Mouse (Mus musculus) erythroblast, embryonic 14.5 days (primary cell): Measurements from ENCODE around the gene Coro2a. TPM values are rescaled to one million over a fixed set of nuclear protein-coding genes. Genes with fewer than 3 reads are reported as not detected.
"Not testable (repeated sequence)": the region's sequence is repeated elsewhere in the genome, so short reads cannot be mapped to it uniquely, and the experiment has no call there.

Experiments
- H3K27me3 ChIP-seq: 2 replicates; pipeline ENCODE4 v1.6.1; 2012; ENCODE audit warnings: inconsistent platforms; ENCODE audit not compliant: control insufficient read depth
- H3K36me3 ChIP-seq: 2 replicates; pipeline ENCODE4 v1.6.1; 2012; ENCODE audit warnings: mild to moderate bottlenecking, inconsistent platforms; ENCODE audit not compliant: control insufficient read depth
- H3K4me1 ChIP-seq: 2 replicates; pipeline ENCODE4 v1.6.1; 2012; ENCODE audit warnings: inconsistent platforms; ENCODE audit not compliant: control insufficient read depth
- H3K4me3 ChIP-seq: replicated peaks from 2 replicates; pipeline ENCODE3; 2012; ENCODE audit warnings: moderate library complexity, mild to moderate bottlenecking, inconsistent platforms
- H3K9me3 ChIP-seq: 2 replicates; pipeline ENCODE4 v1.6.1; 2012; ENCODE audit warnings: low read length, inconsistent platforms, mixed read lengths; ENCODE audit not compliant: control insufficient read depth
- GATA1 ChIP-seq: IDR thresholded peaks from 2 replicates; pipeline ENCODE4 v1.6.1; 2012; ENCODE audit warnings: low read length, inconsistent platforms, mixed read lengths
- TAL1 ChIP-seq: IDR thresholded peaks from 3 replicates; pipeline ENCODE4 v1.6.1; 2012; ENCODE audit warnings: low read length, inconsistent platforms, mixed read lengths
- polyA plus RNA-seq: library from polyadenylated mRNA; stranded (reverse); fragments of >175 nt; gene quantifications from 2 replicates; pipeline ENCODE4 v1.2.3, GENCODE M21; 2012

Gene Coro2a
- polyA plus RNA-seq, 1 experiment, result 0.21 TPM

- H3K4me3 ChIP-seq, result no peak overlapping the region
- no peaks in the 10 kb centered on the region for H3K36me3 ChIP-seq
- H3K4me1 ChIP-seq, result no peaks in the 10 kb centered on the region
- 0 out of 2 replicates have a peak, but pooled peaks cover 2% of the 10 kb centered on the region for H3K27me3 ChIP-seq
- H3K9me3 ChIP-seq, result no peaks in the 10 kb centered on the region; the same call in 1 of the 2 replicates
- TF ChIP-seq TAL1, result no peak
- TF ChIP-seq GATA1, result no peak
Observed at GRCm38 (mm10) chr4:46578228-46578627, 23.8 kb downstream of the Coro2a start.

- not testable (repeated sequence) for H3K4me1 ChIP-seq, H3K27me3 ChIP-seq, H3K9me3 ChIP-seq, H3K36me3 ChIP-seq, H3K4me3 ChIP-seq
Observed at GRCm38 (mm10) chr4:46575509-46576284, 26.3 kb downstream of the Coro2a start.

- TF ChIP-seq GATA1, result no peak
- TF ChIP-seq TAL1, result no peak
- 0 out of 2 replicates have a peak, but pooled peaks cover 2% of the 10 kb centered on the region for H3K27me3 ChIP-seq
- H3K36me3 ChIP-seq, result no peaks in the 10 kb centered on the region
- H3K9me3 ChIP-seq, result no peaks in the 10 kb centered on the region
- no peaks in the 10 kb centered on the region for H3K4me1 ChIP-seq
- H3K4me3 ChIP-seq, result no peak overlapping the region
Observed at GRCm38 (mm10) chr4:46574841-46575240, 27.2 kb downstream of the Coro2a start.

GRCm38 (mm10) chr4:46574024-46574753 lies 27.8 kb downstream of the Coro2a start:
- no peaks in the 10 kb centered on the region for H3K4me1 ChIP-seq
- 0 out of 2 replicates have a peak, but pooled peaks cover 2% of the 10 kb centered on the region for H3K27me3 ChIP-seq
- TF ChIP-seq TAL1 (no peak), GATA1 (no peak)
- no peak overlapping the region for H3K4me3 ChIP-seq
- H3K9me3 ChIP-seq, result no peaks in the 10 kb centered on the region
- no peaks in the 10 kb centered on the region for H3K36me3 ChIP-seq

- Histone ChIP-seq H3K36me3 (no peaks in the 10 kb centered on the region), H3K27me3 (0 out of 2 replicates have a peak, but pooled peaks cover 2% of the 10 kb centered on the region), H3K4me3 (no peak overlapping the region), H3K4me1 (no peaks in the 10 kb centered on the region), H3K9me3 (no peaks in the 10 kb centered on the region)
- no peak for TF ChIP-seq GATA1
- no peak for TF ChIP-seq TAL1
Observed at GRCm38 (mm10) chr4:46572616-46573015, 29.4 kb downstream of the Coro2a start.

GRCm38 (mm10) chr4:46571744-46572143 lies 30.3 kb downstream of the Coro2a start:
- Histone ChIP-seq H3K9me3 (no peaks in the 10 kb centered on the region), H3K4me3 (no peak overlapping the region), H3K4me1 (no peaks in the 10 kb centered on the region), H3K27me3 (0 out of 2 replicates have a peak, but pooled peaks cover 2% of the 10 kb centered on the region), H3K36me3 (no peaks in the 10 kb centered on the region)
- TF ChIP-seq TAL1, result no peak
- no peak for TF ChIP-seq GATA1

- H3K27me3 ChIP-seq, result no peaks in the 10 kb centered on the region
- H3K4me3 ChIP-seq, result no peak overlapping the region
- H3K9me3 ChIP-seq, result no peaks in the 10 kb centered on the region
- TF ChIP-seq GATA1 (no peak), TAL1 (no peak)
- no peaks in the 10 kb centered on the region for H3K36me3 ChIP-seq
- H3K4me1 ChIP-seq, result no peaks in the 10 kb centered on the region
Observed at GRCm38 (mm10) chr4:46569671-46570070, 32.3 kb downstream of the Coro2a start.

GRCm38 (mm10) chr4:46568169-46568568 lies 33.8 kb downstream of the Coro2a start:
- Histone ChIP-seq H3K4me3 (no peak overlapping the region), H3K36me3 (no peaks in the 10 kb centered on the region), H3K9me3 (no peaks in the 10 kb centered on the region), H3K27me3 (no peaks in the 10 kb centered on the region), H3K4me1 (peaks cover 9% of the 10 kb centered on the region)
- TF ChIP-seq GATA1 (no peak), TAL1 (no peak)

GRCm38 (mm10) chr4:46566931-46567671 lies 34.9 kb downstream of the Coro2a start:
- no peaks in the 10 kb centered on the region for H3K27me3 ChIP-seq
- H3K9me3 ChIP-seq, result no peaks in the 10 kb centered on the region
- no peaks in the 10 kb centered on the region for H3K36me3 ChIP-seq
- H3K4me3 ChIP-seq, result no peak overlapping the region
- TF ChIP-seq TAL1 (no peak), GATA1 (no peak)
- peaks cover 9% of the 10 kb centered on the region for H3K4me1 ChIP-seq
